Mouse (Mus musculus) mammary gland, adult 2 months (tissue): ENCODE data around the gene Gm8677. TPM values are rescaled to one million over a fixed set of nuclear protein-coding genes. Genes with fewer than 3 reads are reported as not detected.

Experiments used
- polyA plus RNA-seq: library from polyadenylated mRNA; depleted of rRNA; stranded (reverse); fragments of >200 nt; gene quantifications from 2 replicates; pipeline ENCODE4 v1.2.3, GENCODE M21; 2012; ENCODE audit warnings: low replicate concordance; rRNA removed

The Gm8677 gene
- not detected in 2 replicates for polyA plus RNA-seq

GRCm38 (mm10) chr7:22534787-22535186, at the start of gene Gm8677:
Gm8677 (minus strand) TSS chr7:22534887.

GRCm38 (mm10) chr7:22565243-22565642, 30.6 kb upstream of the Gm8677 start, which contains the start of gene Gm4201:
Gm4201 (minus strand) TSS chr7:22565343.

GRCm38 (mm10) chr7:22522667-22523066, 12.0 kb downstream of the Gm8677 start, which contains the start of gene Vmn1r152:
Vmn1r152 (plus strand) TSS chr7:22522967.

GRCm38 (mm10) chr7:22499578-22499977, 35.1 kb downstream of the Gm8677 start, which contains the start of gene Vmn1r151:
Vmn1r151 (minus strand) TSS chr7:22499678.

Other genes starting within 250 kb of the Gm8677 start
- gene Gm4187, start 205.2 kb downstream of the Gm8677 start, polyA plus RNA-seq: not detected in 2 replicates
- gene Gm8660, start 163.8 kb downstream of the Gm8677 start, polyA plus RNA-seq: not detected in 2 replicates
- not detected in 2 replicates for gene Vmn1r148, start 121.3 kb downstream of the Gm8677 start, polyA plus RNA-seq
- not detected in 2 replicates for gene Vmn1r149, start 96.7 kb downstream of the Gm8677 start, polyA plus RNA-seq
- gene Gm10665, start 70.8 kb downstream of the Gm8677 start, polyA plus RNA-seq: not detected in 2 replicates
- gene Vmn1r151, start 35.2 kb downstream of the Gm8677 start, polyA plus RNA-seq: not detected in 2 replicates
- not detected in 2 replicates for gene Vmn1r152, start 11.9 kb downstream of the Gm8677 start, polyA plus RNA-seq
- gene Gm4201, start 30.5 kb upstream of the Gm8677 start, polyA plus RNA-seq: not detected in 2 replicates
- gene Gm4565, start 53.2 kb upstream of the Gm8677 start, polyA plus RNA-seq: not detected in 2 replicates
- gene Vmn1r155, start 123.1 kb upstream of the Gm8677 start, polyA plus RNA-seq: not detected in 2 replicates
- not detected in 2 replicates for gene Gm8693, start 157.4 kb upstream of the Gm8677 start, polyA plus RNA-seq
- gene Gm4567, start 184.8 kb upstream of the Gm8677 start, polyA plus RNA-seq: not detected in 2 replicates
- gene Vmn1r157, start 226.8 kb upstream of the Gm8677 start, polyA plus RNA-seq: not detected in 2 replicates